ENCODE assay signal across 23 mouse cellular contexts in genomic region chr11:77979221-77979809, GRCm38 (mm10). TPM values are rescaled to one million over a fixed set of nuclear protein-coding genes. Genes with fewer than 3 reads are reported as not detected.
DNase-seq lines count a peak whose midpoint lies in the region; ATAC-seq and TF ChIP-seq lines count a peak whose summit lies in the region.
"Had no signal": no experiment of that assay in that cellular context is flagged by ENCODE, and none has a peak within 500 bp of the region (broad histone marks: within the 10 kb centered on the region; RNA-seq: fewer than 3 reads in every experiment).

No protein-coding gene starts in this region.

- TF ChIP-seq CTCF in liver, postnatal 0 days (IDR thresholded peaks at IDR 0.05; ENCODE audit: low read depth): no peak

- no peak overlapping the region for H3K4me3 ChIP-seq in forebrain, embryonic 10.5 days
- H3K4me3 ChIP-seq in forebrain, embryonic 13.5 days: no peak overlapping the region
- no peak overlapping the region for H3K4me3 ChIP-seq in liver, postnatal 0 days (ENCODE audit: low read depth, low read length)
- H3K4me3 ChIP-seq in liver, embryonic 12.5 days: no peak overlapping the region
- H3K4me3 ChIP-seq: embryonic facial prominence, embryonic 10.5 days; embryonic facial prominence, embryonic 13.5 days; erythroblast, embryonic 14.5 days; hindbrain, embryonic 12.5 days; hindbrain, embryonic 15.5 days had no signal

- H3K9ac ChIP-seq in forebrain, embryonic 13.5 days: no peak overlapping the region
- H3K9ac ChIP-seq in liver, postnatal 0 days (replicated peaks): no peak overlapping the region
- H3K9ac ChIP-seq in liver, embryonic 12.5 days: no peak overlapping the region
- H3K9ac ChIP-seq: hindbrain, embryonic 12.5 days; hindbrain, embryonic 15.5 days had no signal

- no peak for ATAC-seq in cerebellum, adult (ENCODE audit: insufficient number of reproducible peaks, low FRiP score, low TSS enrichment)
- ATAC-seq in forebrain, embryonic 13.5 days: no peak
- no peak for ATAC-seq in liver, postnatal 0 days
- ATAC-seq in liver, embryonic 12.5 days: no peak
- ATAC-seq: forebrain, embryonic 16.5 days; intestine, postnatal 0 days; Patski had no signal

- peaks cover 38% of the 10 kb centered on the region for H3K27me3 ChIP-seq in forebrain, embryonic 10.5 days (ENCODE audit: poor library complexity, severe bottlenecking)
- peaks cover 37% of the 10 kb centered on the region for H3K27me3 ChIP-seq in forebrain, embryonic 13.5 days
- H3K27me3 ChIP-seq in liver, postnatal 0 days (ENCODE audit: insufficient read depth, low read length): 0 out of 2 replicates have a peak, but pooled peaks cover 8% of the 10 kb centered on the region
- H3K27me3 ChIP-seq in liver, embryonic 12.5 days (replicated peaks): peaks cover 50% of the 10 kb centered on the region

- no peak for TF ChIP-seq EP300 in liver, postnatal 0 days (IDR thresholded peaks at IDR 0.05; ENCODE audit: low read depth)

- H3K4me1 ChIP-seq in forebrain, embryonic 10.5 days: peaks cover 19% of the 10 kb centered on the region
- peaks cover 13% of the 10 kb centered on the region for H3K4me1 ChIP-seq in forebrain, embryonic 13.5 days
- peaks cover 6% of the 10 kb centered on the region; the same call in 1 of the 2 replicates for H3K4me1 ChIP-seq in liver, postnatal 0 days (ENCODE audit: insufficient read depth)
- peaks cover 15% of the 10 kb centered on the region for H3K4me1 ChIP-seq in liver, embryonic 12.5 days
- H3K4me1 ChIP-seq: embryonic facial prominence, embryonic 13.5 days had no signal

- H3K36me3 ChIP-seq in forebrain, embryonic 10.5 days (replicated peaks): no peaks in the 10 kb centered on the region; the same call in 1 of the 2 replicates
- H3K36me3 ChIP-seq in forebrain, embryonic 13.5 days (ENCODE audit: poor library complexity, severe bottlenecking): peaks cover 36% of the 10 kb centered on the region
- H3K36me3 ChIP-seq in liver, postnatal 0 days (replicated peaks; ENCODE audit: insufficient read depth, low read length): no peaks in the 10 kb centered on the region
- no peaks in the 10 kb centered on the region for H3K36me3 ChIP-seq in liver, embryonic 12.5 days
- H3K36me3 ChIP-seq: embryonic facial prominence, embryonic 13.5 days had no signal

- WGBS in forebrain, embryonic 10.5 days: 87% methylated on average over 8 of the region's 8 CpGs
- WGBS in forebrain, embryonic 13.5 days: 86% methylated on average over 8 of the region's 8 CpGs
- WGBS in liver, postnatal 0 days (ENCODE audit: insufficient replicate concordance): 74% methylated on average over 8 of the region's 8 CpGs
- WGBS in liver, embryonic 12.5 days (ENCODE audit: insufficient replicate concordance): 66% methylated on average over 8 of the region's 8 CpGs

- no peak overlapping the region for H3K4me2 ChIP-seq in forebrain, embryonic 13.5 days
- H3K4me2 ChIP-seq in liver, postnatal 0 days (ENCODE audit: low read depth, low read length): no peak overlapping the region
- no peak overlapping the region for H3K4me2 ChIP-seq in liver, embryonic 12.5 days
- H3K4me2 ChIP-seq: embryonic facial prominence, embryonic 13.5 days; heart, embryonic 11.5 days; hindbrain, embryonic 12.5 days; hindbrain, embryonic 15.5 days had no signal

- DNase-seq in cerebellum, adult 9-11 months: peak; percentile 62
- DNase-seq in forebrain, embryonic 10.5 days (ENCODE audit: extremely low spot score, low spot score): peak; percentile 12
- DNase-seq in liver, postnatal 0 days: peak; percentile 9
- DNase-seq: adrenal gland, postnatal 10 days; adrenal gland, postnatal 36 days; B cell, adult 2 months; embryo, embryonic 11 days; gastrocnemius, postnatal 14 days; heart, adult 11 months had no signal

- H3K27ac ChIP-seq in forebrain, embryonic 10.5 days: no peak overlapping the region
- H3K27ac ChIP-seq in forebrain, embryonic 13.5 days: no peak overlapping the region
- no peak overlapping the region for H3K27ac ChIP-seq in liver, postnatal 0 days (ENCODE audit: low read depth)
- no peak overlapping the region for H3K27ac ChIP-seq in liver, embryonic 12.5 days
- H3K27ac ChIP-seq: embryonic facial prominence, embryonic 10.5 days; embryonic facial prominence, embryonic 13.5 days; hindbrain, embryonic 12.5 days had no signal

- H3K9me3 ChIP-seq in forebrain, embryonic 10.5 days: no peaks in the 10 kb centered on the region
- H3K9me3 ChIP-seq in forebrain, embryonic 13.5 days (replicated peaks): no peaks in the 10 kb centered on the region
- H3K9me3 ChIP-seq in liver, postnatal 0 days (ENCODE audit: low read length): no peaks in the 10 kb centered on the region
- H3K9me3 ChIP-seq in liver, embryonic 12.5 days (replicated peaks): no peaks in the 10 kb centered on the region
- H3K9me3 ChIP-seq: embryonic facial prominence, embryonic 10.5 days; embryonic facial prominence, embryonic 13.5 days; G1E; hindbrain, embryonic 12.5 days; hindbrain, embryonic 15.5 days had no signal

RNA-seq across cellular contexts. Expression of gene Phf12, which starts 3.2 kb away (rescaled TPM):
- polyA plus RNA-seq in forebrain, embryonic 10.5 days (2016; fragmentation: Nextera tagmentation; extraction: Ambion mirVana): 17.0 and 20.7 TPM in 2 replicates
- polyA plus RNA-seq in forebrain, embryonic 13.5 days (2015; fragmentation: Nextera tagmentation; extraction: Ambion mirVana): 20.7 and 24.5 TPM in 2 replicates
- 5.0 and 5.1 TPM in 2 replicates for polyA plus RNA-seq in liver, postnatal 0 days (2015; fragmentation: Nextera tagmentation; extraction: Ambion mirVana)
- 13.6 and 13.8 TPM in 2 replicates for polyA plus RNA-seq in liver, embryonic 12.5 days (2016; fragmentation: Nextera tagmentation; extraction: Ambion mirVana)

RNA-seq across cellular contexts. Expression of gene Sez6, which starts 48.7 kb away (rescaled TPM):
- 2.8 and 4.3 TPM in 2 replicates for polyA plus RNA-seq in forebrain, embryonic 10.5 days (2016; fragmentation: Nextera tagmentation; extraction: Ambion mirVana)
- 141 and 165 TPM in 2 replicates for polyA plus RNA-seq in forebrain, embryonic 13.5 days (2015; fragmentation: Nextera tagmentation; extraction: Ambion mirVana)
- not detected in 2 replicates for polyA plus RNA-seq in liver, postnatal 0 days (2015; fragmentation: Nextera tagmentation; extraction: Ambion mirVana)
- 0.05 TPM in 1 of 2 replicates, not detected in the other for polyA plus RNA-seq in liver, embryonic 12.5 days (2016; fragmentation: Nextera tagmentation; extraction: Ambion mirVana)
- polyA plus RNA-seq: erythroblast, embryonic 14.5 days; heart, postnatal 0 days; Patski had no signal

RNA-seq across cellular contexts. Expression of gene Dhrs13, which starts 52.8 kb away (rescaled TPM):
- 14.4 and 17.1 TPM in 2 replicates for polyA plus RNA-seq in forebrain, embryonic 10.5 days (2016; fragmentation: Nextera tagmentation; extraction: Ambion mirVana)
- 23.4 and 26.6 TPM in 2 replicates for polyA plus RNA-seq in forebrain, embryonic 13.5 days (2015; fragmentation: Nextera tagmentation; extraction: Ambion mirVana)
- polyA plus RNA-seq in liver, postnatal 0 days (2015; fragmentation: Nextera tagmentation; extraction: Ambion mirVana): 9.2 and 10.6 TPM in 2 replicates
- 25.4 and 26.4 TPM in 2 replicates for polyA plus RNA-seq in liver, embryonic 12.5 days (2016; fragmentation: Nextera tagmentation; extraction: Ambion mirVana)

RNA-seq across cellular contexts. Expression of gene Flot2, which starts 58.4 kb away (rescaled TPM):
- 72.5 and 72.7 TPM in 2 replicates for polyA plus RNA-seq in forebrain, embryonic 10.5 days (2016; fragmentation: Nextera tagmentation; extraction: Ambion mirVana)
- 69.6 and 78.1 TPM in 2 replicates for polyA plus RNA-seq in forebrain, embryonic 13.5 days (2015; fragmentation: Nextera tagmentation; extraction: Ambion mirVana)
- 23.1 and 25.9 TPM in 2 replicates for polyA plus RNA-seq in liver, postnatal 0 days (2015; fragmentation: Nextera tagmentation; extraction: Ambion mirVana)
- polyA plus RNA-seq in liver, embryonic 12.5 days (2016; fragmentation: Nextera tagmentation; extraction: Ambion mirVana): 31.7 and 32.0 TPM in 2 replicates

Comparison
In these comparisons a context has a peak if more than half of its experiments do, and no peak if none do; other contexts are left out.
1. RNA of gene Sez6, which starts 48.7 kb away (polyA plus RNA-seq): 141 to 165 TPM in forebrain, embryonic 13.5 days; 2.8 to 4.3 TPM in forebrain, embryonic 10.5 days, 0.05 TPM in liver, embryonic 12.5 days and not detected in liver, postnatal 0 days; every median in the first group is over 10 times any median in the second.
2. DNase-seq: peak in every context shown above with its lines; median percentile 62 in cerebellum, adult 9-11 months; 12 in forebrain, embryonic 10.5 days; 9 in liver, postnatal 0 days.